In genomic region chr19:38944590-38945307, GRCm38 (mm10) we compare ENCODE assay signal across 19 mouse cellular contexts. TPM values are rescaled to one million over a fixed set of nuclear protein-coding genes. Genes with fewer than 3 reads are reported as not detected.
A peak's percentile ranks its signal among the peaks of the same experiment; 100 is the strongest.
DNase-seq lines count a peak whose midpoint lies in the region; ATAC-seq and TF ChIP-seq lines count a peak whose summit lies in the region.
"Had no signal": no experiment of that assay in that cellular context is flagged by ENCODE, and none has a peak within 500 bp of the region (broad histone marks: within the 10 kb centered on the region; RNA-seq: fewer than 3 reads in every experiment).

No protein-coding gene starts in this region.

- no peaks in the 10 kb centered on the region for H3K4me1 ChIP-seq in spleen, adult 2 months (ENCODE audit: control insufficient read depth, insufficient read depth, insufficient read length)
- H3K4me1 ChIP-seq: embryonic facial prominence, embryonic 10.5 days; forebrain, embryonic 13.5 days; heart, embryonic 12.5 days; hindbrain, embryonic 10.5 days had no signal

- DNase-seq in spleen, adult 2 months (ENCODE audit: low read depth in 1 of 2, low spot score in 2 of 2), result no peak
- no peak for DNase-seq in spleen, adult 12 weeks (ENCODE audit: low spot score)
- DNase-seq in NIH3T3 (ENCODE audit: low read depth), result peak; percentile 55
- no peak for DNase-seq in adrenal gland, postnatal 10 days
- no peak for DNase-seq in frontal cortex, postnatal 10 days (ENCODE audit: low spot score in 2 of 2)
- DNase-seq in gastrocnemius, adult 8-10 months (ENCODE audit: low spot score in 2 of 2), result no peak
- DNase-seq: adrenal gland, postnatal 25 days; cerebellum, adult 18-20 months; cerebellum, postnatal 10 days; forebrain, postnatal 0 days; gastrocnemius, adult 2 months; kidney, adult 8-10 months had no signal

- 72% methylated on average over 2 of the region's 2 CpGs for WGBS in spleen, adult 2 months

- no peak overlapping the region for H3K4me3 ChIP-seq in spleen, adult 2 months (ENCODE audit: extremely low read depth, insufficient read depth, insufficient read length)
- H3K4me3 ChIP-seq: embryonic facial prominence, embryonic 10.5 days; forebrain, embryonic 13.5 days; gastrocnemius, adult 2 months; heart, embryonic 12.5 days; hindbrain, embryonic 10.5 days had no signal

- no peak for TF ChIP-seq CTCF in spleen, adult 2 months (IDR thresholded peaks at IDR 0.05; ENCODE audit: extremely low read depth, insufficient read depth, insufficient read length, insufficient replicate concordance)

- peak overlapping the region; percentile 53; the same call in 1 of the 2 replicates for H3K27ac ChIP-seq in spleen, adult 2 months (ENCODE audit: insufficient read depth, low read length)
- H3K27ac ChIP-seq: embryonic facial prominence, embryonic 10.5 days; forebrain, embryonic 13.5 days; gastrocnemius, adult 2 months; hindbrain, embryonic 10.5 days; hindbrain, embryonic 14.5 days had no signal

- peaks cover 1% of the 10 kb centered on the region; the same call in 1 of the 2 replicates for H3K36me3 ChIP-seq in spleen, adult 2 months (ENCODE audit: control insufficient read depth, insufficient read depth, low read length)

- no peaks in the 10 kb centered on the region for H3K27me3 ChIP-seq in spleen, adult 2 months (ENCODE audit: control insufficient read depth, insufficient read depth, low read length)
- H3K27me3 ChIP-seq: forebrain, embryonic 13.5 days; heart, embryonic 12.5 days had no signal

- peak; percentile 60 for ATAC-seq in inflammation-experienced regulatory T-cells, adult 6 months
- ATAC-seq: forebrain, embryonic 13.5 days; forebrain, postnatal 0 days; intestine, postnatal 0 days had no signal

- TF ChIP-seq POLR2A in spleen, adult 2 months (IDR thresholded peaks at IDR 0.05; ENCODE audit: low read depth, low read length), result no peak

RNA-seq across cellular contexts. Expression of gene Hells, which starts 14.0 kb away (rescaled TPM):
- polyA plus RNA-seq in spleen, adult 2 months (2012; rRNA removed), result 0.79 and 0.87 TPM in 2 replicates
- polyA plus RNA-seq in inflammation-experienced regulatory T-cells, adult 6 months (2017; shearing (Covaris generic)), result 10 to 100 TPM; 15.6 to 92.7 (median 18.5) TPM
- total RNA-seq in adrenal gland, postnatal 10 days (2021), result 10 to 100 TPM; 13.5 to 16.8 TPM
- total RNA-seq in gastrocnemius, adult 8-10 months (2022), result under 1 TPM; 0.15 to 0.72 (median 0.23) TPM

Comparison
In these comparisons a context has a peak if more than half of its experiments do, and no peak if none do; other contexts are left out.
1. RNA of gene Hells, which starts 14.0 kb away (total RNA-seq): 13.5 to 16.8 TPM in adrenal gland, postnatal 10 days; 0.15 to 0.72 TPM in gastrocnemius, adult 8-10 months; every median in the first group is over 4 times any median in the second.